Mouse (Mus musculus) stomach, embryonic 15.5 days (tissue): ENCODE results near the gene Hephl1. TPM values are rescaled to one million over a fixed set of nuclear protein-coding genes. Genes with fewer than 3 reads are reported as not detected.

Source experiments
- ATAC-seq: fragments of 200-750 bp; cut with Nextera tagmentation; 2 replicates; pipeline ENCODE4 v1.8.0; 2017; ENCODE audit warnings: low read depth, moderate number of reproducible peaks, moderate TSS enrichment; ENCODE audit not compliant: insufficient read depth, low FRiP score
- H3K27ac ChIP-seq: fragments of 300-500 bp; sonication (generic); 2 replicates; pipeline ENCODE4 v1.5.1; 2015; ENCODE audit warnings: mild to moderate bottlenecking, inconsistent platforms
- H3K27me3 ChIP-seq: fragments of 300-500 bp; sonication (generic); replicated peaks from 2 replicates; pipeline ENCODE4 v1.6.1; 2015; ENCODE audit warnings: inconsistent platforms
- H3K36me3 ChIP-seq: fragments of 300-500 bp; sonication (generic); 2 replicates; pipeline ENCODE4 v1.6.1; 2015; ENCODE audit warnings: inconsistent platforms
- H3K4me1 ChIP-seq: fragments of 300-500 bp; sonication (generic); 2 replicates; pipeline ENCODE4 v1.6.1; 2015; ENCODE audit warnings: inconsistent platforms
- H3K4me2 ChIP-seq: fragments of 300-500 bp; sonication (generic); 2 replicates; pipeline ENCODE4 v1.6.1; 2015; ENCODE audit warnings: mild to moderate bottlenecking, inconsistent platforms
- H3K4me3 ChIP-seq: fragments of 300-500 bp; sonication (generic); replicated peaks from 2 replicates; pipeline ENCODE4 v1.5.1; 2015; ENCODE audit warnings: inconsistent platforms
- H3K9ac ChIP-seq: fragments of 300-500 bp; sonication (generic); 2 replicates; pipeline ENCODE4 v1.6.1; 2015; ENCODE audit warnings: inconsistent platforms
- H3K9me3 ChIP-seq: fragments of 300-500 bp; sonication (generic); 2 replicates; pipeline ENCODE4 v1.6.1; 2016; ENCODE audit warnings: inconsistent platforms
- WGBS: fragments of 180-500 bp; shearing (Covaris S2); methylation state at CpG from one replicate; pipeline ENCODE4 v1.1.7; 2015; 5-methylcytosine and 5-hydroxymethylcytosine counted together
- polyA plus RNA-seq: library from polyadenylated mRNA; unstranded; fragments of >200 nt; fragmentation: Nextera tagmentation; extraction: Ambion mirVana; gene quantifications from 2 replicates; pipeline ENCODE4 v1.2.1, GENCODE M21; 2015

Hephl1 gene
- polyA plus RNA-seq, 1 experiment from 2014 or later: not detected

DNA sequence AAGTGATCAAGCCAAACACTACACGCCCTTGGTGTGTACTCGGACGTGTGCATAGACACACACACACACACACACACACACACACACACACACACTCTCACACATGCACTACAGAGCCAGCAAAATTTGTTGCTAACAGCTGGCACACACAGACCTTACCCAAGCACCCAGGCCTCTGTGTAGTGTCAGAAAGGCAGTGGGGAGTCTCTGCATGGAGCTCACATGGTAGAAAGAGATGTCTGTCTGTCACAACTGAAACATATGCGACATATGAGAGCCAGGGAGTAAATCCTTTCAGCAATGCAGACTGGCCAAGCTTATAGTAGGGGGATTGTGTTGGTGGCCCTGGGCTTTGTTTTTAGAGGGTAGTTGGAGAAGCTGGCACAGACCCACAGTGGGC lies 79.1 kb downstream of the Hephl1 start:
- peaks cover 11% of the 10 kb centered on the region; the same call in 1 of the 2 replicates for H3K4me1 ChIP-seq
- no peak overlapping the region for H3K27ac ChIP-seq

GRCm38 (mm10) chr9:15030771-15031170 lies 81.1 kb downstream of the Hephl1 start:
- Histone ChIP-seq H3K4me1 (0 out of 2 replicates have a peak, but pooled peaks cover 6% of the 10 kb centered on the region), H3K9ac (no peak overlapping the region), H3K9me3 (no peaks in the 10 kb centered on the region), H3K27ac (no peak overlapping the region), H3K36me3 (0 out of 2 replicates have a peak, but pooled peaks cover 4% of the 10 kb centered on the region), H3K4me3 (no peak overlapping the region), H3K4me2 (no peak overlapping the region), H3K27me3 (no peaks in the 10 kb centered on the region)
- no peak for ATAC-seq
- 61% methylated on average over 8 of the region's 8 CpGs for WGBS

More for the DNA sequence above, 79.1 kb downstream of the Hephl1 start:
- no peak overlapping the region for H3K4me2 ChIP-seq
- no peak overlapping the region for H3K4me3 ChIP-seq
- H3K27me3 ChIP-seq: no peaks in the 10 kb centered on the region
- no peak for ATAC-seq
- H3K9me3 ChIP-seq: no peaks in the 10 kb centered on the region
- H3K36me3 ChIP-seq: no peaks in the 10 kb centered on the region
- H3K9ac ChIP-seq: no peak overlapping the region
- WGBS: 78% methylated on average over 4 of the region's 4 CpGs

DNA sequence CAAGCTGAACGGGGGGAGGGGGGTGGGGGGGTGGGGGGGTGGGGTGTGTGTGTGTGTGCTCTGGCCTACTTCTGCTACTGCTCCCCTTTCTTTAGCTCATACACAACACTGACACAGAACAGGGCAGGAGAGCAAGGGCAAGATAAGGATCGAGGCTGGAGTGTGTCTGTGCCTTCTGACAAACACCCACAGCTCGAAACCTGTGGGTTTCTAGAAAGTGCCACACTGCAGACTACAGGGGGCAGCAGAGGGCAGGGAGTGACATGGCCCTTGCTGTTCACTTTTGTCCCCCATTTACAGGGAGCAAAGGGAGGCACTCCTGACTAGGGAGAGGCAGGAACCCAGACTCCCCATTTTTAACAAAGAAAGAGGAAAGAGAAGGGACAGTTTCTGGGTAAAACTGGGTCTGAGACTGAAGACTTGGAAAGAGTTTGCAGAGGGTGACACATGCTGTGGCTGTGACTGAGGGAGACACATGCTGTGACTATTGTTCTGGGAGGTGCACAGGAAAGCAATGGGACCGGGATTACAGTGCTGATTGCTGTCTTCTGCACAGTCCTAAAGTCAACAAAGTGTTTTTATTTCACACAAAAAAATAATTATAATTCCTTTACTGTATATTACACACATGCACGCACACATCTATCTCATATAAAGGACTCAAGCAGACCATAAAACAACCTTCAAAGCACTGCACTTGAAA lies 82.7 kb downstream of the Hephl1 start:
- Histone ChIP-seq H3K27me3 (no peaks in the 10 kb centered on the region), H3K36me3 (0 out of 2 replicates have a peak, but pooled peaks cover 4% of the 10 kb centered on the region), H3K4me1 (0 out of 2 replicates have a peak, but pooled peaks cover under 1% of the 10 kb centered on the region), H3K27ac (no peak overlapping the region), H3K9me3 (no peaks in the 10 kb centered on the region), H3K4me2 (no peak overlapping the region), H3K9ac (no peak overlapping the region), H3K4me3 (no peak overlapping the region)
- WGBS: 48% methylated on average over 5 of the region's 5 CpGs
- no peak; the same call in 1 of the 2 replicates for ATAC-seq

- Histone ChIP-seq H3K36me3 (0 out of 2 replicates have a peak, but pooled peaks cover 4% of the 10 kb centered on the region), H3K27ac (no peak overlapping the region), H3K9me3 (no peaks in the 10 kb centered on the region), H3K27me3 (no peaks in the 10 kb centered on the region), H3K9ac (no peak overlapping the region), H3K4me1 (no peaks in the 10 kb centered on the region), H3K4me2 (no peak overlapping the region), H3K4me3 (no peak overlapping the region)
- 64% methylated on average over 3 of the region's 3 CpGs for WGBS
- no peak for ATAC-seq
These were observed 84.2 kb downstream of the Hephl1 start for GRCm38 (mm10) chr9:15027725-15028124.

DNA sequence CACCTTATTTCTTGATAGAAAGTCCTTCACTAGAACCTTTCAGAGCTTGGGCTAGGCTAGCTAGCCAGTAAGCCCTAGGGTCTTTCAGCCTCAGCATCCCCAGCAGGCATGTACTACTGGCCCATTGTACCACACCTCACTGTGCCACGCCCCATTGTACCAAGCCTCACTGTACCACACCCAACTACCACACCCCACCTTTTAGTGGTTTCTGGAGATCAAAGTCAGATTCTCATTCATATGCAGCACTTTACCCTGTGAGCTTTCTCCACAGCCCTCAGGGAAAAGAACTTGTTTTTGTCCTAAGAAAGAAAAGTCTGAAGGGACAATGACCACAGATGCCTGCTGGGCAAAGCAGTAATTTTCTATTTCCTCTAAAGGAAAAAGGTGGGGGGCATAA lies 88.9 kb downstream of the Hephl1 start:
- no peak overlapping the region for H3K4me3 ChIP-seq
- no peak overlapping the region for H3K4me2 ChIP-seq
- H3K4me1 ChIP-seq: no peaks in the 10 kb centered on the region
- no peaks in the 10 kb centered on the region for H3K27me3 ChIP-seq
- H3K9ac ChIP-seq: no peak overlapping the region
- no peak overlapping the region for H3K27ac ChIP-seq
- no peaks in the 10 kb centered on the region for H3K9me3 ChIP-seq
- 0 out of 2 replicates have a peak, but pooled peaks cover 4% of the 10 kb centered on the region for H3K36me3 ChIP-seq
- no peak for ATAC-seq
- 81% methylated on average over 1 of the region's 1 CpGs for WGBS

- ATAC-seq: no peak
- no peaks in the 10 kb centered on the region for H3K9me3 ChIP-seq
These were observed 90.8 kb downstream of the Hephl1 start for GRCm38 (mm10) chr9:15021156-15021555.

GRCm38 (mm10) chr9:15020561-15021080 lies 91.3 kb downstream of the Hephl1 start:
- 92% methylated on average over 5 of the region's 5 CpGs for WGBS
- Histone ChIP-seq H3K9ac (no peak overlapping the region), H3K9me3 (no peaks in the 10 kb centered on the region), H3K4me2 (no peak overlapping the region), H3K4me1 (no peaks in the 10 kb centered on the region), H3K27ac (no peak overlapping the region), H3K27me3 (no peaks in the 10 kb centered on the region), H3K4me3 (no peak overlapping the region), H3K36me3 (no peaks in the 10 kb centered on the region)
- no peak for ATAC-seq

More at GRCm38 (mm10) chr9:15021156-15021555, 90.8 kb downstream of the Hephl1 start:
- H3K27ac ChIP-seq: no peak overlapping the region
- H3K4me1 ChIP-seq: no peaks in the 10 kb centered on the region
- no peak overlapping the region for H3K9ac ChIP-seq
- no peak overlapping the region for H3K4me2 ChIP-seq
- 77% methylated on average over 9 of the region's 9 CpGs for WGBS
- 0 out of 2 replicates have a peak, but pooled peaks cover 1% of the 10 kb centered on the region for H3K36me3 ChIP-seq
- H3K4me3 ChIP-seq: no peak overlapping the region
- no peaks in the 10 kb centered on the region for H3K27me3 ChIP-seq

- 71% methylated on average over 5 of the region's 5 CpGs for whole genome bisulfite sequencing
These were observed 93.2 kb downstream of the Hephl1 start for GRCm38 (mm10) chr9:15018756-15019131.

GRCm38 (mm10) chr9:15017791-15018755 lies 93.8 kb downstream of the Hephl1 start:
- Histone ChIP-seq H3K4me3 (no peak overlapping the region), H3K27ac (no peak overlapping the region), H3K4me1 (no peaks in the 10 kb centered on the region), H3K9me3 (no peaks in the 10 kb centered on the region), H3K36me3 (no peaks in the 10 kb centered on the region), H3K9ac (no peak overlapping the region), H3K4me2 (no peak overlapping the region), H3K27me3 (no peaks in the 10 kb centered on the region)
- 77% methylated on average over 18 of the region's 18 CpGs for whole genome bisulfite sequencing
- ATAC-seq: no peak

More at GRCm38 (mm10) chr9:15018756-15019131, 93.2 kb downstream of the Hephl1 start:
- H3K9me3 ChIP-seq: no peaks in the 10 kb centered on the region
- no peak for ATAC-seq
- no peak overlapping the region for H3K27ac ChIP-seq
- no peak overlapping the region for H3K4me3 ChIP-seq
- no peaks in the 10 kb centered on the region for H3K27me3 ChIP-seq
- H3K4me2 ChIP-seq: no peak overlapping the region
- no peak overlapping the region for H3K9ac ChIP-seq
- H3K4me1 ChIP-seq: no peaks in the 10 kb centered on the region
- H3K36me3 ChIP-seq: no peaks in the 10 kb centered on the region

GRCm38 (mm10) chr9:15015223-15015956 lies 96.5 kb downstream of the Hephl1 start:
- H3K9me3 ChIP-seq: no peaks in the 10 kb centered on the region
- WGBS: 53% methylated on average over 7 of the region's 7 CpGs
- H3K4me2 ChIP-seq: no peak overlapping the region
- no peak overlapping the region for H3K9ac ChIP-seq
- ATAC-seq: no peak
- H3K4me1 ChIP-seq: no peaks in the 10 kb centered on the region
- no peak overlapping the region for H3K4me3 ChIP-seq
- H3K36me3 ChIP-seq: no peaks in the 10 kb centered on the region
- H3K27ac ChIP-seq: no peak overlapping the region
- no peaks in the 10 kb centered on the region for H3K27me3 ChIP-seq

DNA sequence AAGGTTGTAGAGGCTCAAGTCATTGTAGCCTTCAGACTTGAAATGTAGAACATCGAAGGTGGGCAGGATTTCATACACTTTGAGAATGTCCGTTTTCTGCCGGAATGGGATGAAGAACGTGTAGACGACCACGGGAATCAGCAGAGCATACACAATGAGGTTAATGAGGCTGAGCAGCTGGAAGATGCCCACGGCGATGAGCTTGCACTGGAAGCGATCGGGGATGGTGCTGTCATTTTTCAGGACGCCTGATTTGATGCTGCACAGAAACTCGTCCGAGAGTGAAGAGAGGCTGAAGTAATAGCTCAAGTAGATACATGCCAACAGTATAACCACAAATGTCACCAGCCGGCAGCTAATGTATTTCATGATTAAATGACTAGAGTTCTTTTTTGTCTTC lies 104.3 kb downstream of the Hephl1 start:
- Histone ChIP-seq H3K27me3 (no peaks in the 10 kb centered on the region), H3K4me3 (no peak overlapping the region), H3K4me2 (no peak overlapping the region), H3K27ac (no peak overlapping the region), H3K4me1 (0 out of 2 replicates have a peak, but pooled peaks cover 11% of the 10 kb centered on the region), H3K36me3 (peaks cover 15% of the 10 kb centered on the region; the same call in 1 of the 2 replicates), H3K9ac (no peak overlapping the region), H3K9me3 (no peaks in the 10 kb centered on the region)
- 81% methylated on average over 14 of the region's 14 CpGs for WGBS
- no peak for ATAC-seq
